Mouse (Mus musculus) kidney, postnatal 36 days (tissue): ENCODE results near the gene Btbd10.

Experiments
- DNase-seq, 2 experiments: peaks; one replicate each; pipeline ENCODE4 v3.0.0; 2021 to 2022; ENCODE audit warnings: mixed read lengths in 2 of 2

Gene Btbd10

DNA sequence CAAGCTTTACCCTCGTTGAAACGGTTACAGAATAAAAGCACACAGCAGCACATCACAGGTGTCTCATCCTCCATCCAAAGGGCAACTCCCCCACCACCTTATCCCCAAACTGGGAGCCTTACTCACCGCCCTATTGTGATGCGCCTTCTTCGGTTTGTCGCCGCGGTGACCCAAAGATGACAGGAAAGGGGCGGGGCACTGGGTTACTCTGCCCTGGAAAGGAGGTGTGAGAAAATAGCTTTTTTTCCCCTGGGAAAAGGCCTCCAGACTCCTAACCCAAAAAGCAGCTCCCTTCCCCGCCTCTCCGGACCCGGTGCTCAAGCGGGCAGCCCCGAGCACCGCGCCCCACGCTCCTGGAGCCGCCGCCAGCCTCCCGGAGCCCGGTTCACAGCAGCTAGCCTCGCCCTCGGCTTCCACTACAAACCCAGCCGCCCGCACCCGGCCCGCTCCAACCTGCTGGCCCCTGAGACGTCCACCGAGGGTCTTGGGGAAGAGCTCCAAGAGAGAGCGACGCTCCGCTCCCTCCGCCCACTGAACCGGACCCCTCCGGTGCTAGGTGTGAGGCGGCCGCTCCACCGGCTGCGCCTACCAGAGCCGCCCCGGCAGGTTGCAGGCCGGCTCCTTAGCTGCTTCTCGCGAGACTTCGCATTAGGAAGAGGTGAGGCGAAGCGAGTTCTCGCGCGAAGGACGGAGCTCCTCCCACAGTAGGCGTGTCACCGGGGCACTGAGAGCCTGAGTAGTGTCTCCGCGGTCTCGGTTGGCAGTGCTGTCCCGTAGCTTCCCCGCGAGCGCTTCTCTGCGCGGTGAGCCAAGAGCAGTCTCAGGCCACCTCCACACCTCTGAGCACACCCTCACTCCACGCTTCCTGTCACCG lies at the start of gene Btbd10:
Gene Btbd10, minus strand, starts transcription at position 647 of the 874 bp plus-strand sequence.
- DNase-seq = peak; percentile 99 to 100

DNA sequence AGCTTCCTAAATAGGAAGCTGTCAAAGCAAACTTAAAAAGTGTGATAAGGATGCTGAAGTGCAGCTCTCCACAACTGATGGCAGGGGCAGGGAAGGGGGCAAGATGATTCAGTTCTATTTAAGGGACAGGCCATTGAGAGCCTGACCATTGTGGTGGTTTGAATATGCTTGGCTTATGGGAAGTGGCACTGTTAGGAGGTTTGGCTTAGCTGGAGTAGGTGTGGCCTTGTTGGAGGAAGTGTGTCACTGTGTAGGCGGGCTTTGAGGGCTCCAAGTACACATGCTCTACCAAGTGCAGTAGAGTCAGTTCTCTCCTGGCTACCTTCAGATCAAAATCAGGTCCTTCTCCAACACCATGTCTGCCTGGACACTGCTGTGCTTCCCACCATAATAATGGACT lies 47.3 kb upstream of the Btbd10 start:
- DNase-seq = no peak

DNA sequence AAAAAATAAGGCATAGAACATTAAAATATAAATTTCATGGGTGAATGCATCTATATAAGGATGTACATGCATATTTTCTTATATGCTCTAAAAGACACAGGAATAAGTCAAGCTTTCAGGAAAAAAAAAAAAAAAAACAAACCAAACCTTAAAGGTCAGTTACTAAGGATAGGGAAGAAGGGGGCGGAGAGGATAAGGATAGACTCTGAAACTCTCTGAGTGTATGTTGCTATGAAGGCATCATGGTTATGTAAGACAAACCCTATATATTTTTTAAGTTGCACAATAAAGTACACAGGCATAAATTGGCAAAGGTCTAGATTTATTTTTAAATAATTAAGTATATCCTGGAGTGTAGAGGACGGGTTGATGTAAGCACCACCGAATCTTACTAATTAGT lies 46.1 kb upstream of the Btbd10 start:
- no peak for DNase-seq

DNA sequence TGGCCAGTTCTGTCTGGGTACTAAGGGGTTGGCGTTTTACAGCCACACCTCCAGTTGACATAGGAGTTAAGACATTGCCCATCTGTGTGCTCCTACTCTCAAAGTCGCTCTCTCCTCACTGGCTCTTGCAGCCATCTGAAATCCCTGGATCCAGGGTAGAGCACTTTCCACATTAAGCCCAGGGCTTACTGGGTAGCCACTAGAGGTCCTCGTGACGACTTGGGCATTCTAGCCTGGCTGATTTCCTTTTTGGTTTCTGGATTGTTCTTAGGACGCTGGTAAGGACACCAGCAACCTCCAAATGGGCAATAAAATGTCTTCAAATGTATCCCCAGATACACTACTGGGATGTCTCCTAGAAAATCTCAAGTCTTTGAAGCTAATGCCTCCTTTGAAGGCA lies 39.5 kb upstream of the Btbd10 start:
- peak; percentile 6 to 31 for DNase-seq

DNA sequence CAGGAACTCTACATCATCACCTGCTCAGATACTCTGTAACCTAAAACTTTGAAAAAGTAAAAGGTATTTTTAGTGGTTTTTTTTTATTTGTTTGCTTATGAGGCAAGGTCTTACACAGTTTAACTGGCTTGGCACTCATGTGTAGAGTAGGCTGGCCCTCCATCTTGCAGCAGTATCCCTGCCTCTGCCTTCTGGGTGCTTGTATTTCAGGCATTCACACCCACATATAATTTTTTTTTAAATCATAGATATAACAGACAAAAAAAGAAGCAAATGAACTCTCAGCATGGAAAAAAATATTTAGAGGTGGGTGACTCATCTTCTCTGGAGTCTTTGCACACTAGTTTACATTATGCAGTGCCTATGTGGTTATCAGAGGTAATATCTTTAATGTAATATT lies 28.9 kb upstream of the Btbd10 start:
- DNase-seq = no peak

DNA sequence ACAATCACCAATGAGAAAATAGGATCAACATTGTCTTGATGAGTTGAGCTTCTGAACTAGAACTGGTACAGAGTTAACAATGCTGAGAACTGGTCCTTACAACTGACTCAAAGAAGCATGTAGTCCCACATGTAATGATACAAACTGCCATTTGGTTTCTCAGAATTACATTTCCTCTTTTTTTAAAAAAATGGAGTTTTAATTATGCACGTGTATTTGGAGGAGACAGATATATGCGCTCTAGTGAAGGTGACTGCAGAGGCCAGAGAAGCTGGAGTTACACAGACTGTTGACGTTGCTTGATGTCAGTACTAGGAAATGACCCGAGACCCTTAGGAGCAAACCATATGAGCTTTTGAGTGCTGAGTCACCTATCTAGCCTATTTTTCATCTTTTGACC lies 27.5 kb upstream of the Btbd10 start:
- DNase-seq = no peak

DNA sequence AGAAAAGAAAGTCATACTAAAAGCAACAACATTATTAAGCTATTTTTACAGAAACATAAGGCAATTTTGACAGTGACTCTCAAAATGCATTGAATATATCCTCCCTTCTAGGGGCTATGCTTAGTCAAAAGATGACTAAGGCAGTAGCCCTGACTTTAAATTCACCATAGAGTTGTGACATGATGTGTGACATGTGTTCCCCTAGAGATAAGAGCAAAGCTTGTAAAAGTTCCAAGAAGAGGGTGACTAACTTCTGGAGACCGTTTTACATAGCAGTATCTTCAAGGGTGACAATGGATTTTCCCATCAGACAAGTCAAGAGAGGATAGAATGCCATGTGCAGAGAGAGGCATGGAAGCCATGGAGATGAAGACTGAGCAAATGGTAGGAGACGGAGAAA lies 22.4 kb upstream of the Btbd10 start:
- no peak for DNase-seq

DNA sequence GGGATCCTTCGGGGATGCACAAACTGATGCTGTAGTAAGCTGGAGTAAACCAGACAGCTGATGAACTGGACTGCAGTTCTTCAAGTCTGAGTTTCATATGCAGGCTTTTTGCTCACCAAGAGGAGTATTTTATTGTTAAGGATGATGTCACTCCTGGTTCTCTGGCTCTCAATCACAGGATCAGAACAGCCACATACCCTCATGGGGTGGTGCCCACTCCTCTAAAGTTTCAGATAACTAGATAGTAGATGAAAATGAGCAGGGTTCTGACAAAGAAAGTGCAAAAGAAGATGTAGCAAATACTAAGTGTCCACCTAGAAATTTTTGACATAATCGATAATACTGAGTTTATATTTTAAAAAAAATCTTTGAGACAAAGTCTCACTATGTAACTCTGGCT lies 19.3 kb upstream of the Btbd10 start, which contains the start of gene Pth:
Gene Pth, minus strand, starts transcription at position 101 of the 400 bp plus-strand sequence.
- DNase-seq = no peak

DNA sequence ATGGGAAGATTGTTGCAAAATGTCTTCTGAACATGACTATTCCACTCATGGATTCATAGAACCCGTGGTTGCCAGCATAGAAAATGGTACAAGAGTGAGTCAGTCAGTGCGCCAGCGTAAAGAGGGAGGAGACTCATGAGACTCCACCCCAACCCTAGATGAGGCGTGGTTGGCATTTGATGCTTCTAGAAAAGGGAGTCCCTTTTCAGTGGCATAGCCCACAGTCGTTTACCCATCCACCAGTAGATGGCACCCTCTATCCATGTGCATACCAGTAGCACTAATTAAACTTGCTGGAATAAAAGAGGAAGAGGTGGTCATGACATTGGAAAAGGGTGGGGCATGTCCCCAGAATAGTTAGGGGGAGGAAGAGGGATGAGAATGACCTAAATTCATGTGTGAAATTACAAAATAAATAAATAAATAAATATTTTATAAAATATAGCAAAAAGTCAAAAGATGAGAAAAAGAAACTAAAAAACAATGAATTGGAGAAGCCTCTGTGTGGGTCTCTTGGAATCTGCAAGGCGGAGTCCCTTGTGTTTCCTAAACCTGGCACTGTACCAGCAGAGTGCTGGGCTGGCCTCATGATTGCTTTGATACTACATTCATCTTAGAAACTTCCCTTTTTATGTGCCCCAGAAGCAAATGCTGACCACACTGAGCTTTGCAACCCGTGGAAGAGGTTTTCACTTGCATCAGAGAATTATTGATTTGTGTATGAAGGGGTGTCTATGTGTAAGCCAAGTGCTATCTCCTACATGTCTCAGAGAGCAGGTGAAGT lies 8.9 kb upstream of the Btbd10 start:
- DNase-seq = peak; percentile 84 to 86

DNA sequence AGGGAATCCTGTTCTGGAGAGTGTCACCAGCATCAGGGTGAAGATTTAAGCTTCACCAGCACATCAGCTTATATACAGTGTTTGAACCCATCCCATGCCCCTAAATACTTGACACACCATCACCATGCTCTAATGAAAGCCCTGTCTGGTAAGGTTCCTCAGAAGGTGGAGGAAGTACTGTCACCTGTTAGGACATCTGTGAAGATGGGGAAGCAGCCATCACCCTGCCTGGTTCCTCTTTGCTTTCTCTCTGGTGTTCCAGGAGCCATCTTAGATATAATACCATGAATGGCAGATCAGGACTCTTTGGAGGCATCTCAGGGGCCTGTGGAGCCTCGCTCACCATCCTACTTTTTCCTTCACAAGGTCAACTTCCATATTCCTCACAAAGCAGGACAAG lies 3.5 kb upstream of the Btbd10 start:
- DNase-seq = no peak

DNA sequence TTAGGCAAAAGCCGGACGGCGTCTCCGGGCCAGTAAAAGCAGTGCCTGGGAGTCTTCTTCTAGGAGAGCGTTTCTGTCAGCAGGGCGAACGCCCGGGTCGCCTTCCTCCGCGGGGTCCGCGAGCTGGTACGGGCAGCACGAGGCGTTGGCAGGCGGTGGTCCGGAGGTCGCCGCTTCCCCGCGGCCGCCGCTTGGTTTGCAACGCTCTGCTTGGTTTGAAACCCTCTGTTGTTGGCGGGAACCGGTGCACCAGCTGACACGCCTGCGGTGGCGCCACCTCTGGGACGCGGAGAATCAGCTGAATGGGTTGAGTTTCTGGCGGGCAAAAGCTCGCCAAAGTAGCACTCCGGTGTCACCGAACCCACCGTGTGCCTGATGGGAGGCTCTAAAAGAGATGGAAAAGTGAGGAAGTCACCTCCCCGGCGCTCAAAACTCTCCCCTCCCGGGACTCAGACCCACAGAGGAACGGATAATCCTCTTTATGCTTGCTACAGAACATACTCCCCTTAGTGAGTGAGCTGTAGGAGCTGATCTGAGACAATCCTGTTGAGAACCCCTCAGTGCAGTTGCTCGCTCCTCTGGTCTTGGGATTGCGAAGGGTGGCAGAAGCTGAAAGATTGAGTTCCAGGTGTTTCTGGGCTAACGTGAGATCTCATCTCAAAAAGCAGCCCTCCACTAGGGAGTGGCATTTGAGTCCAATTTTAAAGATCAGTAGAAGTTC lies 588 bp upstream of the Btbd10 start:
- DNase-seq = peak; percentile 79 to 87

DNA sequence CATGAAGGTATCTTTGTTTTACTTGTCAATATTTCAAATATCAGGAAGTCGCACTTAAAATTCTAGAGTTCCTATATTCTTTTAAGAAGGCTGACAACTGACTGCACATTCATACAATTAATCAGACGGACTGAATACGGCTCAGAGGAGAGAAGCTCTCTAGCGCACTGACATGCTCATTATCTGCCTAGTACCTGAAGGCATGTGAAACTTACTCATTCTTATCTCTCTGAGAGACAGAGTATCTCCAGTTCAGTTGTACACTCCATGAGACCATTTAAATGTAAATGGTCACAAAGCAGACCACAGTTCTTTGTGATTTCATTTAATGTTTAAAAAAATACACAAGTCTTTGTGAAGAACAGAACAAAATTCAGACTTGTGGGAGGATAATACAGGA lies 1.8 kb downstream of the Btbd10 start:
- no peak for DNase-seq

DNA sequence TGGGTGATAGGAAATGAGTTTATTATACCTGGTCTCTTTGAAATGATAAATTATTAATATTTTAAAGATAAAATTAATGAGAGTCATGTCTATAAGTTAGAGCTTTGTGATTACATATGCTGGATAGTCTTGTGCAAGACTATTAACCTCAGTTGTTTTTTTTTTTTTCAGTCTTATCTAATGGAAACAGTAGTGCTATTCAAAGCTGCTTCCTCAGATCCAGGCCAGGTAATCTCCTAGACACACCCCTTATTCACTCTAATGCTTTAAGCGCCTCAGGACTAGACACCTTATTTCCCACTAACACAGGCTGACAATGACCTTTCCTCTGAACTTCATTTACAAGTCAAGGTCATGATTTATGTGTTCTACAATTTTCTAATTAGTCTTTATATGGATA lies 20.1 kb downstream of the Btbd10 start:
- no peak for DNase-seq

DNA sequence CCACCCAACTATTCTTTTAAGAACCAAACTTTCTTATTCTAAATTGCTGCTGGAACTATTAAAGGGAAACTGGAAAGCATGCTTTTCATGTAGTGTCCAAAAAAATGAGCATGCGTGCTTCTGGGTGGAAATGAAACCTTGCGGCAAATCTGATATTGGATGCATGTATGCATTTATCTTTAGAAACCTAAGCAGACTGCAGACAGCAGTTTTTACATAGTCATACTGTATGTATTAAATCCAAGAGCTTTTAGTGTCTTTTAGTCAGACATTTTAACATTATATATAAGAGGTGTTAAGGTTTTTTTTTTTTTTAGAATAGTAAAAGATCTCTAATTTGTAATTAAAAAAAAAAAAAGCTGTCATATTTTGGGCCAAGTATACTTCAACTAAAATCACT lies 21.5 kb downstream of the Btbd10 start:
- no peak for DNase-seq

DNA sequence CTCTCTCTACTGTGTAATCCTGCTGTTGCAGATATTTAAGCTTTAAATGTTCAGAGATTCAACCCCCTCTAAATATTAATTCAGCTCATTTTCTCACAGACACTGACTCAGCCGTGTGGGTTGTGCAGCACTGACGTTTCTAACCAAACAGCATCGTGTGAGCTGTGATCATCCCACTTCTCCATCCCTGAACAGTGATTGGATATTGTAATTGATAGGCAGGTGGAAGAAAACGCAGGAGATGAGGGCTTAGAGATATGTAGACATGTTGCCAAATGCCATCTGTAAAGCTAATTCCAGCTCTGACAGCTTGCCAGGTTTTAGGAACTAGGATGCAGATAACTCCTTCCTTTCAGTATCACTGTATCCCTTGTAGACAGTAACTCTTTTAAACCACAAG lies 21.9 kb downstream of the Btbd10 start:
- DNase-seq = no peak

DNA sequence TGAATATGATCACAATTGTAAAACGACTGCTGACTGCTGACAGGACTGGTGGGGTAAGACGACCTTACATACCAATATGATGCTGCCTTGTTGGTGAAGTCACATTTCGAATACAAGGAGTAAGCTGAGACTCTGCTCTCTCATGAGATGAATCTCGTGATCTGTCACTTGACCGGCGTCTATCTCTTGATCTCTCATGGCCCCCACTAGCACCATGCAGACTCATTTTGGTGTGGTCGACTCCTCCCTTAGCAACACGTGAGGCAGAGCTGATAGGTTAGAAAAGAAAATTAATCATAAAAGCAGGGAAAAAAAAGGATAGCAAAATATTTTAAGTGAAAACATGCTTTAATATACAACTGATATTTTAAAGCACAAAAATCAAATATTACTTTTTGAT lies 33.9 kb downstream of the Btbd10 start:
- DNase-seq = no peak

DNA sequence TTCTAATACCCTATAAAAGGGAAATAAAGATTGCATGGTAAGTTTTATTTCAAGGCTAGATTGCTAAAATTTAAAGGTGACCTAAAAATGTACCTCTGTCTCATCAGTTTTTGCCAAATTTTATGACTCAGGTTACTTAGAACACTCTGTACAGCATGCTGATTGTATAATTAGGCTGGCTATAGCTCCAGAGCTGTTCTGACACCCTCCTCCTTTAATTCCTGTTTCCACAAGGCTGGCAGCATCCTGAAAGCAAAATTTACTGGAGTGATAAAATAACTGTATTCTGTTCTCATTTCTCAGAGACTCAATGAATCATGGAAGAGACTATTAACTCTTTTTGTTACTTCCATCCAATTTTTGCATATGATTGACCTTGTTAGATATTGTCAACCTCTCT lies 35.2 kb downstream of the Btbd10 start:
- DNase-seq = no peak

DNA sequence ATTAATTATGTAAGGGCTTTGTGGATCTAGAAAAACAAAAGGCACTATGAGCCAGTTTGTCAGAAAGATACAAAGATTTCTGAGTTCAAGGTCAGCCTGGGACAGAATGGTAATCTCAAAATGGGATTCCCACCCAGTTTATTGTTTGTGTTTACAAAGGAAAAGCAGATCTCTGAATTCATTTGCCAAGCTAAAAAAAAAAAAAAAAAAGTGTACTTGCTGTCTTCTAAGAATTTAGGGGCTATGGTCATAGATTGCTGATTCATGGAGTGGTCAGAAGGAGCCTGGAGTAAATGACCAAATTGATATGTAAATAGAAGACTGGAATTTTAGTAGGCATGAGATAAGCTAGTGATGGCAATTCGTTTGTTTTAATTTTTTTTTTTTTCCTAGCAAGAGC lies 49.1 kb downstream of the Btbd10 start:
- DNase-seq = no peak

DNA sequence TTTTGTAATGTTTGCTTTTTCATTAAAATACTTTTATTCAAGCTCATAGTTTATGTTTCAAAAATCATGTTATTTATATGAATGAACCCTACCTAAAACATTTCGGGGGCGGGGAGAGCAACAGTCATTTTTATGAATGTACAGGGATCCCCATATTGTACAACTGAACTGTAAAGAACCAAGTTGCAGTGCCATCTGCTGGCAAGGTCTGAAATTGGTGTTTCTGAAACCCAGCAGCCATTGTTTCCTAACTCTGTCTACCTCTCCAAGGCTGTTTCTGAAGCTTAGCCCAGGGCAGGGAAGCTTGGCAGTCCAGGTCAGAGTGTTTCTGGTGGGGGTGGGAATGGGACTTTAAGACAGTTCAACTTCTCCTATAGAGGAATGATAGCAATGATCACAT lies 57.4 kb downstream of the Btbd10 start:
- peak; percentile 49 to 80 for DNase-seq

DNA sequence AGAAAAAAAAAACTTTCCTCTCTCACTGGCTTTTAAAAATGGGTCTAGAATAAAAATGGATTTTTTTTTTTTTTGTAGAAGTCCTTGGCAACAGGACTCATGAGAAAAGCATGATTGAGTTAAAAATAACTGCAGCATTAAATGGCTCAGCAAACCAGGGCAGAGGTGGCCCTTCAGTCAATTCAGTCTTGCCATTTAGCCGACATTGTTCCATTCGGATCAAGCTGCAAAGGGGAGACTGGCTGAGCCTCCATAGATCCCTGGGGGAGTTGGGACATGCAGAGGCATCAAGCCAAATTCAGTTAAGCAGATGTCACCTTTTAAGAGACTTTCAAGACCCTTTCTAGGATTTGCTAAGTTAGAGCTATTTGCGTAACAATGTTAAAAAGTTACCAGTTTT lies 59.1 kb downstream of the Btbd10 start:
- no peak for DNase-seq

DNA sequence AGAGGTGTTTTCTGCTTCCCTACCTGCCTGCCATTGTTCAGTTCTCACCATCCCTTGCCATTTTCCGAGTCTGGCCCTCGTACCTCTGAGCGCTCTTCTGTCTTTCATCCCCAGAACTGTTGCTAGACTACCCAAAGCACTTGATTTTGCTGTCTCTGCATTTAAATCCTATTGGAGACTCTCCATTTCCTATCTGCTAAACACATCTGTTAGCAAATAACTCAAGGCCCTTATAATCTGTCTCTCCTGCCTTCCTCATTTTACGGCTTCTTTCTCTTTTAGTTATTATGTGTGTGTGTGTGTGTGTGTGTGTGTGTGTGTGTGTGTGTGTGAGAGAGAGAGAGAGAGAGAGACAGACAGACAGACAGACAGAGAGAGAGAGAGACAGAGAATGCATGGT lies 71.4 kb downstream of the Btbd10 start:
- no peak for DNase-seq

DNA sequence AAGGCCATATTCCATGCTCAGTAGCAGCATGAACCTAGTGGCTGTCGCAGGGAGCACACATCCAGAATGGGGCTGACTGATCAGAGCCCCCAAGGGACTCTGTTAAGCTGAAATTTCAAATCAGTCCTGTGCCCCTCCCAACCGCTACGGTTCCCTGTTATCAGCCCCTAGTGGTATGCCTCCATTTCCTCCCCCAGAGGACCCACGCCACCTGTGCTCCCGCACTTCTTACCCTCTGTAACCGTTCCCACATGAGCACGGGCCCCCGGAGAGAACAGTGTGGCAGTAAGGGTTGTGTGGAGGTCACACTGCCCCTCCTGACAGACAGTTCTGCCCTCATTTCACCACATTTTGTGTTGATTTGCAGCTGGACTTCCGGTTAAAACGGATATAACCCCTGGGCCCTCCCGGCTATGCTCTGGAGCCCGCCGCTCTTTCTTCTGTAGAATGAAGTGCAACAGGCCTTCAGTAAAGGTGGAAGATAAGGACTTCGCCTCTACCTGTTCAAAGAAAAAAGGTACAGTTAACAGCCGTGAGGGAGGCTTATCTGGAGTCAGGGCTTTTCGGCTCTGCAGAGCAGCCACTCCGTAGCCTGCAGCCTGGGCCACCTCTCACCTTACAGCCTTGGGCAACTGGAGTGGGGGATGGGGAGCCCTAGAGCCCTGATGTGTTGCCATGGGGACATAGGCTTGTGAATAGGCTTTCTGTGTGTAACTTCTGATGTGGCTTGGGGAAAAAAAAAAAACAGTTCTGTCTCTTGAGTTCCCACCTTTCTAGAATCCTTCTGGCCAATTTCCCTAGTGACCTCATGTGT lies 73.9 kb downstream of the Btbd10 start:
- no peak for DNase-seq

DNA sequence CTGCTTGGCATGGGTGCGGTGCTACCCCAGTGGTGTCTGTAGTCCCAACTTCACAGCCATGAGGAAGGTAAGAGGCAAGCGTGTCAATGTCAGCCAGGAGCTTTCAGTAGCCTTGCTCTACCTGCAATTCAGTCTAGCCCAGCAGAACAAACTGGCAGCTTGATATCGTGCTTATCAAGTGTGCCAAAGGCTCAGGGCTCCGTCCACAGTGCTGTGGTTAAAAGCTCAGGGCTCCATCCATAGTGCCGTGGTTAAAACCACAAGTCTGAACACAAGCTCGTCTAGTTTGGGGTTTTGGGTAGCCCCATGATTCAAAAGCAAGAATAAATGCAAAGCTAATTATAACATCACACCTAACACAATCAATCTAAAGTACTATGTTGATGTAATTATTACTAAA lies 74.6 kb downstream of the Btbd10 start:
- DNase-seq = no peak
